ENCODE assay signal across 13 mouse cellular contexts in the genomic region with DNA sequence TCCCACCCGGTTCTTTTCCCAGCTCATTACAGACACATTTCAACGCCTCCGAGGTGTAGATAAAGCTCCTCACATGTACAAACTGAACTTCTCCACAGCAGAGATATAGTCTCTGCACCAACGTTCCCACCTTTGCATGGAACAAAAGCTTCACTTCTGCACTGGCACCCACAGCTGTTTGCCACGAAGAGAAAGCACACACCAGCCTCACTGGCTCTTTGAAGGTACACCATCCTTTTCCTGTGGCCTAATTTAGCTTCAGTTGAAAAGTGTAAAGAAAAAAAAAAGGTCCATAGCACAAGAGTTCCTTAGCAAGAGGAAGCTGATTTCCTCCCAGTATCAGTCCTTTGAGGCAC. TPM values are rescaled to one million over a fixed set of nuclear protein-coding genes. Genes with fewer than 3 reads are reported as not detected.
DNase-seq lines count a peak whose midpoint lies in the region; ATAC-seq and TF ChIP-seq lines count a peak whose summit lies in the region.
"Had no signal": no experiment of that assay in that cellular context is flagged by ENCODE, and none has a peak within 500 bp of the region (broad histone marks: within the 10 kb centered on the region; RNA-seq: fewer than 3 reads in every experiment).

No protein-coding gene starts in this region.

- 18% methylated on average over 5 of the region's 5 CpGs for WGBS in heart, adult 2 months
- 41% methylated on average over 5 of the region's 5 CpGs for WGBS in kidney, embryonic 15.5 days
- WGBS in thymus, adult 2 months, result 4% methylated on average over 5 of the region's 5 CpGs

- no peak for TF ChIP-seq EP300 in heart, adult 2 months (IDR thresholded peaks at IDR 0.05; ENCODE audit: insufficient read depth, low read depth, low read length)

- H3K4me3 ChIP-seq in heart, adult 2 months, result peak overlapping the region; percentile 26; the same call in 1 of the 2 replicates
- peak overlapping the region; percentile 4; the same call in 1 of the 2 replicates for H3K4me3 ChIP-seq in kidney, embryonic 15.5 days (replicated peaks)
- peak overlapping the region; percentile 14 for H3K4me3 ChIP-seq in brown adipose tissue, adult 24 weeks (ENCODE audit: insufficient read depth, low read depth, low read length)
- peak overlapping the region; percentile 47 for H3K4me3 ChIP-seq in thymus, adult 2 months (ENCODE audit: control insufficient read depth, insufficient read depth, low read length)
- H3K4me3 ChIP-seq: hindbrain, embryonic 15.5 days; liver, embryonic 13.5 days had no signal

- H3K4me1 ChIP-seq in heart, adult 2 months (ENCODE audit: control insufficient read depth, insufficient read depth, low read length), result peaks cover 11% of the 10 kb centered on the region
- H3K4me1 ChIP-seq in kidney, embryonic 15.5 days, result peaks cover 21% of the 10 kb centered on the region
- peaks cover 6% of the 10 kb centered on the region; the same call in 1 of the 2 replicates for H3K4me1 ChIP-seq in brown adipose tissue, adult 24 weeks (ENCODE audit: control insufficient read depth, insufficient read depth, insufficient read length, low read length)
- peaks cover 20% of the 10 kb centered on the region for H3K4me1 ChIP-seq in thymus, adult 2 months (replicated peaks; ENCODE audit: control insufficient read depth, insufficient read depth, low read length)
- H3K4me1 ChIP-seq: hindbrain, embryonic 15.5 days had no signal

- ATAC-seq in kidney, embryonic 15.5 days (replicated peaks; ENCODE audit: low FRiP score), result no peak
- no peak for ATAC-seq in erythroblast, adult 5-6 weeks (replicated peaks; ENCODE audit: low FRiP score, poor library complexity, severe bottlenecking)

- no peaks in the 10 kb centered on the region for H3K27me3 ChIP-seq in heart, adult 2 months (ENCODE audit: control insufficient read depth, insufficient read depth, low read length)
- H3K27me3 ChIP-seq in kidney, embryonic 15.5 days, result no peaks in the 10 kb centered on the region
- H3K27me3 ChIP-seq in thymus, adult 2 months (ENCODE audit: control insufficient read depth, insufficient read depth, low read length), result no peaks in the 10 kb centered on the region
- H3K27me3 ChIP-seq: hindbrain, embryonic 15.5 days; liver, embryonic 13.5 days had no signal

- intact Hi-C loops in heart, adult 2 months (cut with DNase I), result no loop called here

- H3K9ac ChIP-seq in heart, adult 2 months (ENCODE audit: low read depth, low read length), result no peak overlapping the region
- H3K9ac ChIP-seq in kidney, embryonic 15.5 days, result no peak overlapping the region
- H3K9ac ChIP-seq: hindbrain, embryonic 15.5 days; liver, embryonic 13.5 days had no signal

- H3K9me3 ChIP-seq in kidney, embryonic 15.5 days (replicated peaks), result no peaks in the 10 kb centered on the region
- H3K9me3 ChIP-seq: hindbrain, embryonic 15.5 days; liver, embryonic 13.5 days had no signal

- TF ChIP-seq POLR2A in heart, adult 2 months (IDR thresholded peaks at IDR 0.05; ENCODE audit: insufficient read depth, low read depth, low read length), result no peak
- no peak for TF ChIP-seq POLR2A in thymus, adult 2 months (IDR thresholded peaks at IDR 0.05; ENCODE audit: control insufficient read depth, extremely low read depth, insufficient read depth, low read length, poor library complexity)

- no peak for DNase-seq in heart, adult 2 months
- DNase-seq in heart, adult 9 months (ENCODE audit: low spot score in 2 of 2), result no peak
- no peak for DNase-seq in kidney, adult 18-20 months
- peak; percentile 54 for DNase-seq in thymus, adult 2 months
- no peak for DNase-seq in layer of hippocampus, adult 9-11 months
- DNase-seq: adrenal gland, adult 8-10 months; cerebellum, adult 11 months; embryo, embryonic 11 days; liver, embryonic 13.5 days had no signal

- TF ChIP-seq CTCF in heart, adult 2 months (IDR thresholded peaks at IDR 0.05), result no peak
- TF ChIP-seq CTCF in thymus, adult 2 months (IDR thresholded peaks at IDR 0.05; ENCODE audit: borderline replicate concordance, control insufficient read depth, extremely low read depth, insufficient read depth, low read length, poor library complexity), result no peak

- H3K4me2 ChIP-seq in kidney, embryonic 15.5 days, result peak overlapping the region; percentile 44
- H3K4me2 ChIP-seq: hindbrain, embryonic 15.5 days; liver, embryonic 13.5 days had no signal

- H3K36me3 ChIP-seq in heart, adult 2 months (ENCODE audit: control insufficient read depth, insufficient read depth, low read length), result peaks cover 2% of the 10 kb centered on the region; the same call in 1 of the 2 replicates
- H3K36me3 ChIP-seq in kidney, embryonic 15.5 days, result no peaks in the 10 kb centered on the region
- H3K36me3 ChIP-seq in thymus, adult 2 months (ENCODE audit: control insufficient read depth, insufficient read depth, low read length), result no peaks in the 10 kb centered on the region
- H3K36me3 ChIP-seq: hindbrain, embryonic 15.5 days; liver, embryonic 13.5 days had no signal

- peak overlapping the region; percentile 40; the same call in 1 of the 2 replicates for H3K27ac ChIP-seq in heart, adult 2 months
- H3K27ac ChIP-seq in kidney, embryonic 15.5 days, result peak overlapping the region; percentile 79
- no peak overlapping the region for H3K27ac ChIP-seq in brown adipose tissue, adult 24 weeks (replicated peaks; ENCODE audit: low read depth, low read length)
- peak overlapping the region; percentile 86 for H3K27ac ChIP-seq in thymus, adult 2 months (ENCODE audit: control insufficient read depth, insufficient read depth, low read length)
- H3K27ac ChIP-seq: hindbrain, embryonic 15.5 days; liver, embryonic 13.5 days had no signal

- no peaks in the 10 kb centered on the region for H3K79me2 ChIP-seq in heart, adult 2 months (replicated peaks; ENCODE audit: control insufficient read depth, insufficient read depth, low read length)

RNA-seq across cellular contexts. Expression of gene Bcl2, which starts 25.9 kb away (rescaled TPM):
- total RNA-seq in heart, adult 2 months (2021), result 1 to 10 TPM; 3.5 to 5.0 TPM
- polyA plus RNA-seq in heart, adult 2 months (2012; rRNA removed), result 1.3 and 1.9 TPM in 2 replicates
- polyA plus RNA-seq in kidney, embryonic 15.5 days (2015; fragmentation: Nextera tagmentation; extraction: Ambion mirVana), result 26.4 and 26.7 TPM in 2 replicates
- 0.71 and 1.3 TPM in 2 replicates for polyA plus RNA-seq in brown adipose tissue, adult 24 weeks (2012; ENCODE audit: insufficient read depth, insufficient read length, missing spikeins)
- polyA plus RNA-seq in thymus, adult 2 months (2012; rRNA removed), result 10.7 and 11.8 TPM in 2 replicates
- total RNA-seq in erythroblast, adult 5-6 weeks (2015; ENCODE audit: low replicate concordance), result 2.3 and 3.5 TPM in 2 replicates
- total RNA-seq in erythroblast, adult 5-6 weeks (2017; ENCODE audit: low replicate concordance), result 1.7 and 2.5 TPM in 2 replicates
